Mouse (Mus musculus) MEL (cell line): ENCODE measurements at regions not wholly inside any gene's neighbourhood (a gene's known extent, or its start where the extent isn't known, plus 50 kb on each side); places are given as distances from the start of the nearest gene placed in this dataset.

Source experiments
- CHD2 ChIP-seq: IDR thresholded peaks from 2 replicates; pipeline ENCODE4 v1.6.1; 2011; ENCODE audit warnings: low read length, improper control_type of control experiment
- CTCF ChIP-seq, 3 experiments: IDR thresholded peaks in 2 of 3; conservative IDR thresholded peaks in 1 of 3; 2 replicates each; pipeline ENCODE4 v1.5.1; 2011 to 2012; ENCODE audit warnings: low read length in 3 of 3, low read depth in 2 of 3, mild to moderate bottlenecking in 2 of 3, improper control_type of control experiment in 1 of 3, inconsistent platforms in 1 of 3, mixed read lengths in 1 of 3, moderate library complexity in 1 of 3; ENCODE audit not compliant: control insufficient read depth in 1 of 3, insufficient read depth in 1 of 3, poor library complexity in 1 of 3, severe bottlenecking in 1 of 3
- EP300 ChIP-seq, 2 experiments: IDR thresholded peaks; 2 replicates each; pipeline ENCODE4 v1.6.1; 2011; ENCODE audit warnings: improper control_type of control experiment in 2 of 2, low read length in 2 of 2, low read depth in 1 of 2, mild to moderate bottlenecking in 1 of 2
- HCFC1 ChIP-seq: IDR thresholded peaks from 2 replicates; pipeline ENCODE4 v1.6.1; 2012; ENCODE audit warnings: low read depth, mild to moderate bottlenecking, inconsistent platforms, low read length, improper control_type of control experiment, moderate library complexity
- POLR2A ChIP-seq, 2 experiments: IDR thresholded peaks; 2 replicates each; pipeline ENCODE4 v1.6.1; 2011 to 2012; ENCODE audit warnings: low read length in 2 of 2, mild to moderate bottlenecking in 2 of 2, control low read depth in 1 of 2, improper control_type of control experiment in 1 of 2, low read depth in 1 of 2, moderate library complexity in 1 of 2; ENCODE audit not compliant: control insufficient read depth in 1 of 2, insufficient read depth in 1 of 2, poor library complexity in 1 of 2
- POLR2AphosphoS2 ChIP-seq: IDR thresholded peaks from 2 replicates; pipeline ENCODE4 v1.6.1; 2011; ENCODE audit warnings: low read length, improper control_type of control experiment
- TAL1 ChIP-seq: IDR thresholded peaks from 2 replicates; pipeline ENCODE4 v1.6.1; 2012; ENCODE audit warnings: mild to moderate bottlenecking, inconsistent platforms, low read length, moderate library complexity, mixed read lengths
- ZMIZ1 ChIP-seq: IDR thresholded peaks from 2 replicates; pipeline ENCODE4 v1.6.1; 2012; ENCODE audit warnings: low read depth, mild to moderate bottlenecking, inconsistent platforms, low read length, improper control_type of control experiment, moderate library complexity
- ZNF384 ChIP-seq: IDR thresholded peaks from 2 replicates; pipeline ENCODE4 v1.6.1; 2012; ENCODE audit warnings: low read depth, mild to moderate bottlenecking, inconsistent platforms, low read length, improper control_type of control experiment

GRCm38 (mm10) chr1:76113281-76113680, 567.2 kb downstream of the Slc4a3 start:
- TF ChIP-seq EP300 (IDR thresholded peaks at IDR 0.05; ENCODE audit: low read depth in 1 of 2, low read length in 2 of 2) (no peak), POLR2AphosphoS2 (no peak), CTCF (IDR thresholded peaks at IDR 0.05 in 2 of 3, conservative IDR thresholded peaks at IDR 0.05 in 1 of 3; ENCODE audit: control insufficient read depth in 1 of 3, insufficient read depth in 1 of 3, low read depth in 2 of 3, low read length in 3 of 3, poor library complexity in 1 of 3, severe bottlenecking in 1 of 3) (no peak), ZMIZ1 (no peak), POLR2A (IDR thresholded peaks at IDR 0.05; ENCODE audit: control insufficient read depth in 1 of 2, insufficient read depth in 1 of 2, low read depth in 1 of 2, low read length in 2 of 2, poor library complexity in 1 of 2) (no peak), HCFC1 (no peak), ZNF384 (no peak), CHD2 (no peak), TAL1 (no peak)
